In genomic region chr19:7276796-7277195, GRCm38 (mm10) we compare ENCODE assay signal across 15 mouse cellular contexts. TPM values are rescaled to one million over a fixed set of nuclear protein-coding genes. Genes with fewer than 3 reads are reported as not detected.
DNase-seq lines count a peak whose midpoint lies in the region; ATAC-seq lines count a peak whose summit lies in the region.
"Had no signal": no experiment of that assay in that cellular context is flagged by ENCODE, and none has a peak within 500 bp of the region (broad histone marks: within the 10 kb centered on the region; RNA-seq: fewer than 3 reads in every experiment).

No protein-coding gene starts in this region.

- H3K9me3 ChIP-seq in forebrain, embryonic 10.5 days = peaks cover 5% of the 10 kb centered on the region; the same call in 1 of the 2 replicates
- no peaks in the 10 kb centered on the region for H3K9me3 ChIP-seq in hindbrain, embryonic 16.5 days (ENCODE audit: control insufficient read depth, low read length)
- H3K9me3 ChIP-seq in neural tube, embryonic 15.5 days (replicated peaks) = no peaks in the 10 kb centered on the region
- H3K9me3 ChIP-seq: heart, embryonic 12.5 days; liver, embryonic 12.5 days had no signal

- H3K36me3 ChIP-seq in forebrain, embryonic 10.5 days (replicated peaks) = peaks cover 99% of the 10 kb centered on the region
- peaks cover 22% of the 10 kb centered on the region for H3K36me3 ChIP-seq in hindbrain, embryonic 16.5 days (ENCODE audit: control insufficient read depth, insufficient read depth, low read length)
- H3K36me3 ChIP-seq in neural tube, embryonic 15.5 days = peaks cover 69% of the 10 kb centered on the region

- no peak overlapping the region for H3K4me3 ChIP-seq in forebrain, embryonic 10.5 days
- no peak overlapping the region for H3K4me3 ChIP-seq in hindbrain, embryonic 16.5 days (ENCODE audit: low read length)
- H3K4me3 ChIP-seq in neural tube, embryonic 15.5 days (replicated peaks) = no peak overlapping the region
- H3K4me3 ChIP-seq: gastrocnemius, adult 2 months; heart, embryonic 12.5 days; liver, embryonic 12.5 days had no signal

- no peak overlapping the region for H3K4me2 ChIP-seq in hindbrain, embryonic 16.5 days (ENCODE audit: low read length)
- no peak overlapping the region for H3K4me2 ChIP-seq in neural tube, embryonic 15.5 days
- H3K4me2 ChIP-seq: heart, embryonic 12.5 days; liver, embryonic 12.5 days had no signal

- 69% methylated on average over 7 of the region's 7 CpGs for WGBS in forebrain, embryonic 10.5 days
- 58% methylated on average over 7 of the region's 7 CpGs for WGBS in hindbrain, embryonic 16.5 days
- 53% methylated on average over 7 of the region's 7 CpGs for WGBS in neural tube, embryonic 15.5 days

- peaks cover 48% of the 10 kb centered on the region for H3K4me1 ChIP-seq in forebrain, embryonic 10.5 days
- H3K4me1 ChIP-seq in hindbrain, embryonic 16.5 days (ENCODE audit: control insufficient read depth, insufficient read depth, low read depth, low read length) = peaks cover 28% of the 10 kb centered on the region
- peaks cover 57% of the 10 kb centered on the region for H3K4me1 ChIP-seq in neural tube, embryonic 15.5 days

- ATAC-seq in hindbrain, embryonic 16.5 days = no peak
- ATAC-seq in neural tube, embryonic 15.5 days (ENCODE audit: low FRiP score) = no peak
- ATAC-seq: intestine, postnatal 0 days; liver, embryonic 12.5 days; Patski had no signal

- peak; percentile 64 for DNase-seq in left cerebral cortex, postnatal 4 days
- no peak for DNase-seq in left cerebral cortex, postnatal 25 days (ENCODE audit: low spot score in 2 of 2)
- DNase-seq in forebrain, embryonic 10.5 days (ENCODE audit: extremely low spot score, low spot score) = no peak
- no peak for DNase-seq in adrenal gland, adult 2 months
- DNase-seq in layer of hippocampus, adult 9-11 months = no peak
- no peak for DNase-seq in urinary bladder, adult 2 months (ENCODE audit: low spot score)
- DNase-seq: gastrocnemius, adult 2 months; layer of hippocampus, postnatal 36 days; lung, postnatal 4 days had no signal

- peak overlapping the region; percentile 78 for H3K27ac ChIP-seq in forebrain, embryonic 10.5 days
- peak overlapping the region; percentile 81; the same call in 1 of the 2 replicates for H3K27ac ChIP-seq in hindbrain, embryonic 16.5 days (ENCODE audit: low read depth, low read length)
- H3K27ac ChIP-seq in neural tube, embryonic 15.5 days (replicated peaks) = peak overlapping the region; percentile 77
- H3K27ac ChIP-seq: gastrocnemius, adult 2 months had no signal

- no peak overlapping the region for H3K9ac ChIP-seq in hindbrain, embryonic 16.5 days (ENCODE audit: low read depth, low read length)
- H3K9ac ChIP-seq in neural tube, embryonic 15.5 days (replicated peaks) = no peak overlapping the region
- H3K9ac ChIP-seq: heart, embryonic 12.5 days; liver, embryonic 12.5 days had no signal

- H3K27me3 ChIP-seq in forebrain, embryonic 10.5 days (ENCODE audit: poor library complexity, severe bottlenecking) = no peaks in the 10 kb centered on the region
- H3K27me3 ChIP-seq in hindbrain, embryonic 16.5 days (replicated peaks; ENCODE audit: control insufficient read depth, insufficient read depth, low read length) = no peaks in the 10 kb centered on the region
- no peaks in the 10 kb centered on the region for H3K27me3 ChIP-seq in neural tube, embryonic 15.5 days (replicated peaks)
- H3K27me3 ChIP-seq: heart, embryonic 12.5 days; liver, embryonic 12.5 days; Patski had no signal

- intact Hi-C loops in left cerebral cortex, postnatal 4 days (cut with DNase I) = loop anchor here (5.0 kb wide), 1 partner anchor 61 kb away; no protein-coding TSS in a partner anchor
- intact Hi-C loops in left cerebral cortex, postnatal 25 days (cut with DNase I) = no loop called here

RNA-seq across cellular contexts. Expression of gene Rcor2, which starts 9.7 kb away (rescaled TPM):
- 10 to 100 TPM; 29.7 to 30.4 TPM for total RNA-seq in left cerebral cortex, postnatal 4 days (2021)
- 10 to 100 TPM; 13.8 to 15.3 TPM for total RNA-seq in left cerebral cortex, postnatal 25 days (2021)
- 61.7 and 64.0 TPM in 2 replicates for polyA plus RNA-seq in forebrain, embryonic 10.5 days (2016; fragmentation: Nextera tagmentation; extraction: Ambion mirVana)
- polyA plus RNA-seq in hindbrain, embryonic 16.5 days (2015; fragmentation: Nextera tagmentation; extraction: Ambion mirVana) = 10.5 and 18.5 TPM in 2 replicates
- 14.8 and 15.3 TPM in 2 replicates for polyA plus RNA-seq in neural tube, embryonic 15.5 days (2015; fragmentation: Nextera tagmentation; extraction: Ambion mirVana)
- total RNA-seq in adrenal gland, adult 2 months (2021) = 1 to 10 TPM; 1.9 to 6.3 TPM
- 4.7 and 7.4 TPM in 2 replicates for polyA plus RNA-seq in adrenal gland, adult 2 months (2012; rRNA removed)
- 10.2 and 10.4 TPM in 2 replicates for polyA plus RNA-seq in urinary bladder, adult 2 months (2012; rRNA removed)

RNA-seq across cellular contexts. Expression of gene Naa40, which starts 35.8 kb away (rescaled TPM):
- 10 to 100 TPM; 45.6 to 49.9 TPM for total RNA-seq in left cerebral cortex, postnatal 4 days (2021)
- total RNA-seq in left cerebral cortex, postnatal 25 days (2021) = 10 to 100 TPM; 31.3 to 36.6 TPM
- 106 and 107 TPM in 2 replicates for polyA plus RNA-seq in forebrain, embryonic 10.5 days (2016; fragmentation: Nextera tagmentation; extraction: Ambion mirVana)
- polyA plus RNA-seq in hindbrain, embryonic 16.5 days (2015; fragmentation: Nextera tagmentation; extraction: Ambion mirVana) = 60.6 and 66.9 TPM in 2 replicates
- 59.6 and 61.3 TPM in 2 replicates for polyA plus RNA-seq in neural tube, embryonic 15.5 days (2015; fragmentation: Nextera tagmentation; extraction: Ambion mirVana)
- total RNA-seq in adrenal gland, adult 2 months (2021) = 10 to 100 TPM; 18.5 to 19.9 TPM
- polyA plus RNA-seq in adrenal gland, adult 2 months (2012; rRNA removed) = 18.0 and 19.9 TPM in 2 replicates
- polyA plus RNA-seq in urinary bladder, adult 2 months (2012; rRNA removed) = 25.7 and 27.6 TPM in 2 replicates

RNA-seq across cellular contexts. Expression of gene Cox8a, which starts 59.4 kb away (rescaled TPM):
- 100 to 1,000 TPM; 469 to 499 TPM for total RNA-seq in left cerebral cortex, postnatal 4 days (2021)
- 1,000 to 10,000 TPM; 1,203 to 1,264 TPM for total RNA-seq in left cerebral cortex, postnatal 25 days (2021)
- polyA plus RNA-seq in forebrain, embryonic 10.5 days (2016; fragmentation: Nextera tagmentation; extraction: Ambion mirVana) = 862 and 888 TPM in 2 replicates
- 1,071 and 1,270 TPM in 2 replicates for polyA plus RNA-seq in hindbrain, embryonic 16.5 days (2015; fragmentation: Nextera tagmentation; extraction: Ambion mirVana)
- polyA plus RNA-seq in neural tube, embryonic 15.5 days (2015; fragmentation: Nextera tagmentation; extraction: Ambion mirVana) = 1,209 and 1,254 TPM in 2 replicates
- total RNA-seq in adrenal gland, adult 2 months (2021) = 1,000 to 10,000 TPM; 1,087 to 1,191 TPM
- polyA plus RNA-seq in adrenal gland, adult 2 months (2012; rRNA removed) = 2,774 and 3,841 TPM in 2 replicates
- polyA plus RNA-seq in urinary bladder, adult 2 months (2012; rRNA removed) = 508 and 528 TPM in 2 replicates
